9 mouse cellular contexts compared by ENCODE assay signal in genomic region chr9:70838132-70838911, GRCm38 (mm10).
A peak's percentile ranks its signal among the peaks of the same experiment; 100 is the strongest.
DNase-seq lines count a peak whose midpoint lies in the region; ATAC-seq and TF ChIP-seq lines count a peak whose summit lies in the region.
"Had no signal": no experiment of that assay in that cellular context is flagged by ENCODE, and none has a peak within 500 bp of the region (broad histone marks: within the 10 kb centered on the region; RNA-seq: fewer than 3 reads in every experiment).

No protein-coding gene starts in this region.

- peak; percentile 34 to 55 for DNase-seq in heart, adult 9 months (ENCODE audit: low spot score in 2 of 2)
- DNase-seq in heart, postnatal 36 days: no peak
- DNase-seq in A20 (ENCODE audit: low read depth, low spot score) (peak; percentile 86), MN1 (ENCODE audit: low spot score) (no peak)
- no peak for DNase-seq in heart, postnatal 0 days (ENCODE audit: low spot score)
- DNase-seq in embryonic facial prominence, embryonic 10.5 days (ENCODE audit: low spot score): no peak
- DNase-seq in left cerebral cortex, postnatal 10 days (ENCODE audit: extremely low spot score in 1 of 2, low spot score in 2 of 2): no peak

- ATAC-seq in heart, postnatal 0 days (ENCODE audit: insufficient read depth, low read depth): no peak

- H3K27me3 ChIP-seq in heart, postnatal 0 days (ENCODE audit: control insufficient read depth, insufficient read depth, low read length): no peaks in the 10 kb centered on the region
- H3K27me3 ChIP-seq in megakaryocyte, embryonic 14.5 days (replicated peaks): no peaks in the 10 kb centered on the region
- no peaks in the 10 kb centered on the region for H3K27me3 ChIP-seq in embryonic facial prominence, embryonic 10.5 days (replicated peaks; ENCODE audit: low read depth, poor library complexity, severe bottlenecking)
- H3K27me3 ChIP-seq: neural tube, embryonic 13.5 days had no signal

- intact Hi-C loops in heart, postnatal 36 days (cut with DNase I): loop anchor here (5.0 kb wide), 2 partner anchors 49 to 161 kb away; partner anchors contain the start of gene Adam10
- intact Hi-C loops in left cerebral cortex, postnatal 10 days (cut with DNase I): no loop called here

- H3K4me2 ChIP-seq in heart, postnatal 0 days (ENCODE audit: low read depth, low read length): no peak overlapping the region
- H3K4me2 ChIP-seq: neural tube, embryonic 13.5 days had no signal

- no peak overlapping the region for H3K9ac ChIP-seq in heart, postnatal 0 days (replicated peaks; ENCODE audit: low read depth, low read length)
- H3K9ac ChIP-seq: neural tube, embryonic 13.5 days had no signal

- no peaks in the 10 kb centered on the region for H3K36me3 ChIP-seq in heart, postnatal 0 days (replicated peaks; ENCODE audit: control insufficient read depth, insufficient read depth, low read length)
- H3K36me3 ChIP-seq in megakaryocyte, embryonic 14.5 days (replicated peaks; ENCODE audit: low read length): peaks cover 2% of the 10 kb centered on the region
- H3K36me3 ChIP-seq in embryonic facial prominence, embryonic 10.5 days (replicated peaks): no peaks in the 10 kb centered on the region
- H3K36me3 ChIP-seq: neural tube, embryonic 13.5 days had no signal

- H3K9me3 ChIP-seq in heart, postnatal 0 days (replicated peaks; ENCODE audit: control insufficient read depth, low read length): no peaks in the 10 kb centered on the region
- H3K9me3 ChIP-seq in megakaryocyte, embryonic 14.5 days: no peaks in the 10 kb centered on the region
- no peaks in the 10 kb centered on the region for H3K9me3 ChIP-seq in embryonic facial prominence, embryonic 10.5 days
- H3K9me3 ChIP-seq: neural tube, embryonic 13.5 days had no signal

- H3K4me3 ChIP-seq in heart, postnatal 0 days (ENCODE audit: low read depth, low read length): no peak overlapping the region
- peak overlapping the region; percentile 82 for H3K4me3 ChIP-seq in megakaryocyte, embryonic 14.5 days (replicated peaks)
- no peak overlapping the region for H3K4me3 ChIP-seq in embryonic facial prominence, embryonic 10.5 days
- H3K4me3 ChIP-seq: neural tube, embryonic 13.5 days had no signal

- WGBS in heart, postnatal 0 days: 71% methylated on average over 9 of the region's 10 CpGs
- WGBS in embryonic facial prominence, embryonic 10.5 days: 80% methylated on average over 10 of the region's 10 CpGs

- no peak for TF ChIP-seq CTCF in heart, postnatal 0 days (IDR thresholded peaks at IDR 0.05; ENCODE audit: low read depth)

- peaks cover 31% of the 10 kb centered on the region for H3K4me1 ChIP-seq in heart, postnatal 0 days (ENCODE audit: control insufficient read depth, insufficient read depth)
- peaks cover 98% of the 10 kb centered on the region for H3K4me1 ChIP-seq in megakaryocyte, embryonic 14.5 days
- peaks cover 29% of the 10 kb centered on the region for H3K4me1 ChIP-seq in embryonic facial prominence, embryonic 10.5 days

- no peak for TF ChIP-seq EP300 in heart, postnatal 0 days (IDR thresholded peaks at IDR 0.05; ENCODE audit: low read depth)

- H3K27ac ChIP-seq in heart, postnatal 0 days (ENCODE audit: low read depth): peak overlapping the region; percentile 47
- no peak overlapping the region for H3K27ac ChIP-seq in embryonic facial prominence, embryonic 10.5 days (replicated peaks)
- H3K27ac ChIP-seq: neural tube, embryonic 13.5 days had no signal

Comparison
In these comparisons a context has a peak if more than half of its experiments do, and no peak if none do; other contexts are left out.
1. DNase-seq: peak in heart, adult 9 months (2 of 2) and A20 (single experiment); none in heart, postnatal 36 days (0 of 2), heart, postnatal 0 days (single experiment), MN1 (single experiment), embryonic facial prominence, embryonic 10.5 days (single experiment) and left cerebral cortex, postnatal 10 days (0 of 2).